Mouse (Mus musculus) megakaryocyte, adult 5-6 weeks (primary cell): ENCODE measurements around the gene Slc30a5. TPM values are rescaled to one million over a fixed set of nuclear protein-coding genes. Genes with fewer than 3 reads are reported as not detected.
"Not testable (repeated sequence)": the region's sequence is repeated elsewhere in the genome, so short reads cannot be mapped to it uniquely, and the experiment has no call there.

Source experiments
- ATAC-seq: 2 replicates; pipeline ENCODE4 v1.8.0; 2016; ENCODE audit warnings: mild to moderate bottlenecking, inconsistent platforms; ENCODE audit not compliant: poor library complexity, severe bottlenecking
- total RNA-seq, 2 experiments: library from RNA; stranded (forward) in 1 of 2; stranded (reverse) in 1 of 2; fragments of 153-499, 151-499 nt in 1 of 2; fragments of 221-1000, 200-1000 nt in 1 of 2; gene quantifications; 2 replicates each; pipeline versions ENCODE4 v1.2.3 to v1.2.4; 2015 to 2017

Slc30a5 gene
- total RNA-seq, 2 experiments from 2014 or later = 75.7 to 85.6 TPM

GRCm38 (mm10) chr13:100843016-100843725 is 9.9 kb upstream of the Slc30a5 start:
- ATAC-seq = no peak

GRCm38 (mm10) chr13:100841741-100842140 is 8.5 kb upstream of the Slc30a5 start:
- ATAC-seq = no peak

GRCm38 (mm10) chr13:100834777-100835176 is 1.6 kb upstream of the Slc30a5 start:
- ATAC-seq = no peak

- no peak for ATAC-seq
These were observed 394 bp upstream of the Slc30a5 start for GRCm38 (mm10) chr13:100833640-100834002.

- no peak for ATAC-seq
These were observed 1.0 kb downstream of the Slc30a5 start for GRCm38 (mm10) chr13:100832188-100832587.

- ATAC-seq = no peak
These were observed 2.1 kb downstream of the Slc30a5 start for GRCm38 (mm10) chr13:100831123-100831522.

- ATAC-seq = no peak
These were observed 7.4 kb downstream of the Slc30a5 start for GRCm38 (mm10) chr13:100825627-100826410.

- ATAC-seq = no peak
These were observed 8.3 kb downstream of the Slc30a5 start for GRCm38 (mm10) chr13:100824916-100825315.

GRCm38 (mm10) chr13:100824306-100824705 is 8.9 kb downstream of the Slc30a5 start:
- peak; percentile 40; the same call in 1 of the 2 replicates for ATAC-seq

- no peak for ATAC-seq
These were observed 9.4 kb downstream of the Slc30a5 start for GRCm38 (mm10) chr13:100823863-100824262.

GRCm38 (mm10) chr13:100814451-100814850 is 18.8 kb downstream of the Slc30a5 start:
- no peak for ATAC-seq

GRCm38 (mm10) chr13:100805776-100806175 is 27.5 kb downstream of the Slc30a5 start:
- no peak for ATAC-seq

GRCm38 (mm10) chr13:100797171-100797570 is 36.1 kb downstream of the Slc30a5 start:
- no peak for ATAC-seq

- no peak for ATAC-seq
These were observed 44.1 kb downstream of the Slc30a5 start for GRCm38 (mm10) chr13:100789083-100789482.

- not testable (repeated sequence) for ATAC-seq
These were observed 45.2 kb downstream of the Slc30a5 start for GRCm38 (mm10) chr13:100788057-100788456.

GRCm38 (mm10) chr13:100787316-100788010 is 45.8 kb downstream of the Slc30a5 start:
- ATAC-seq = no peak

- ATAC-seq = peak; percentile 97
These were observed 46.8 kb downstream of the Slc30a5 start, which contains the start of gene Ccnb1 for GRCm38 (mm10) chr13:100786414-100786867. Gene Ccnb1 (minus strand): TSS chr13:100786570.

- peak; percentile 41 for ATAC-seq
These were observed 47.3 kb downstream of the Slc30a5 start for GRCm38 (mm10) chr13:100785806-100786413.

GRCm38 (mm10) chr13:100777491-100777890 is 55.7 kb downstream of the Slc30a5 start:
- no peak for ATAC-seq

GRCm38 (mm10) chr13:100776710-100777109 is 56.5 kb downstream of the Slc30a5 start:
- ATAC-seq = no peak

GRCm38 (mm10) chr13:100776056-100776419 is 57.2 kb downstream of the Slc30a5 start:
- no peak; the same call in 1 of the 2 replicates for ATAC-seq
